Mouse (Mus musculus) testis, adult 2 months (tissue): ENCODE measurements around the gene Cd5.

Experiments used
- CTCF ChIP-seq: fragments of 200-500 bp; IDR thresholded peaks from 2 replicates; pipeline ENCODE4 v1.5.1; 2012; ENCODE audit warnings: low read depth, mild to moderate bottlenecking, inconsistent platforms, low read length, moderate library complexity; ENCODE audit not compliant: control insufficient read depth, insufficient read depth, insufficient replicate concordance
- POLR2A ChIP-seq: fragments of 200-500 bp; IDR thresholded peaks from 2 replicates; pipeline ENCODE4 v1.6.1; 2012; ENCODE audit warnings: low read depth, mild to moderate bottlenecking, inconsistent platforms, low read length, moderate library complexity; ENCODE audit not compliant: control insufficient read depth

DNA sequence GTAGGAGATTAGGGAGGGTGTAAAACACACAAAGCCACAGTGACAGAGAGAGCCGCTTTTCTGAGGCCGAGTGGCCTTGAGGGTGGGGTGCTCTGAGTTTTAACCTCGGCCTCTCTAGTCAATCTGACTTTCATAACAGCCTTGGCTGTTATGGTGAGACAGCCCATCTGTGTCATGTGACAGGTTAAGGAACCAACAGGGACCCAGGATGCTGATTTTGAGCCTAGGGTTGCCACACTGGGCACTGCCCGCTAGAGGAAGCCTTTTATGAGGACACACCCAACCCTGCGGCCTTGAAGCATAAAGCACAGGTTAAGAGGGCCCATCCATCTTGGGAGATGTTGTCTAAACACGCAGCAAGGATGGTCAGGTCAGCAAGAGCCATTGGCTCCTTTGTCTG lies 8.9 kb upstream of the Cd5 start:
- TF ChIP-seq CTCF (no peak), POLR2A (no peak)
